Mouse (Mus musculus) CD8-positive naive resting alpha-beta T cell, adult 2 months (primary cell): ENCODE data around the gene 4930455H04Rik.

Source experiments
- DNase-seq, 2 experiments: peaks; one replicate each; pipeline ENCODE4 v3.0.0; 2022; ENCODE audit warnings: low read depth in 2 of 2, low spot score in 2 of 2

The 4930455H04Rik gene

DNA sequence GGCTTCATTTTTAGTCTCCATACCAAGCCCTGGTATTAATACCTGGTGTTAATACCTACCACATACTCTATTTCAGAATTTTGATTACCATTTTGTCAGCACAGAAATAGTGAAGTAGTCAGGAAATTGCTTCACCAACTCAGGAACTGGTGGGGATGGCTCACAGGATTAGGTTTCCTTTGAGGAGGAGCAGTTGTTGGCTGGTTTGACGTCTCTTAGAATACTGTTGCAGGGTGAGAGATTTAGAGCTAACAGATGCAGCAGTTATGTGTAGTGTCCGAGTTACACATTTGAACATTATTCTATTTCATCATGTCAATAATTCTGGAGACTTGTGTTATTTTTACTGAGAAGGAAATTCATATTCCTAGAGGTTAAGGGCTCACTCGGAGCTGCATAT lies 57.4 kb downstream of the 4930455H04Rik start:
- DNase-seq, result no peak
